Mouse (Mus musculus): Measurements from ENCODE around the gene Fam78b. TPM values are rescaled to one million over a fixed set of nuclear protein-coding genes. Genes with fewer than 3 reads are reported as not detected.

Gene Fam78b
- polyA plus RNA-seq, 1 experiment from 2014 or later, result 0.79 TPM

GRCm38 (mm10) chr1:167122436-167122835 lies 121.2 kb downstream of the Fam78b start:
- ATAC-seq (ENCODE audit: insufficient number of reproducible peaks, low FRiP score, low TSS enrichment, low read depth), result no peak
- H3K4me3 ChIP-seq (replicated peaks), result no peak overlapping the region
- 83% methylated on average over 2 of the region's 2 CpGs for WGBS
- no peak overlapping the region for H3K27ac ChIP-seq (replicated peaks)
- H3K4me2 ChIP-seq (replicated peaks), result no peak overlapping the region
- H3K9ac ChIP-seq, result no peak overlapping the region
- H3K27me3 ChIP-seq, result no peaks in the 10 kb centered on the region
- H3K4me1 ChIP-seq, result no peaks in the 10 kb centered on the region
- H3K9me3 ChIP-seq (replicated peaks), result no peaks in the 10 kb centered on the region
- H3K36me3 ChIP-seq, result no peaks in the 10 kb centered on the region

- H3K36me3 ChIP-seq, result no peaks in the 10 kb centered on the region
- H3K9ac ChIP-seq, result no peak overlapping the region
- H3K27me3 ChIP-seq, result no peaks in the 10 kb centered on the region
- no peak overlapping the region for H3K4me2 ChIP-seq (replicated peaks)
- H3K4me1 ChIP-seq, result no peaks in the 10 kb centered on the region
- no peak overlapping the region for H3K4me3 ChIP-seq (replicated peaks)
- no peaks in the 10 kb centered on the region for H3K9me3 ChIP-seq (replicated peaks)
- ATAC-seq (ENCODE audit: insufficient number of reproducible peaks, low FRiP score, low TSS enrichment, low read depth), result no peak
- no peak overlapping the region for H3K27ac ChIP-seq (replicated peaks)
Measured at GRCm38 (mm10) chr1:167123551-167123950, 122.3 kb downstream of the Fam78b start.

GRCm38 (mm10) chr1:167125870-167126269 lies 124.7 kb downstream of the Fam78b start:
- H3K4me2 ChIP-seq (replicated peaks), result no peak overlapping the region
- no peaks in the 10 kb centered on the region for H3K9me3 ChIP-seq (replicated peaks)
- ATAC-seq (ENCODE audit: insufficient number of reproducible peaks, low FRiP score, low TSS enrichment, low read depth), result no peak
- H3K4me1 ChIP-seq, result no peaks in the 10 kb centered on the region
- no peak overlapping the region for H3K9ac ChIP-seq
- WGBS, result 79% methylated on average over 3 of the region's 3 CpGs
- H3K4me3 ChIP-seq (replicated peaks), result no peak overlapping the region
- H3K36me3 ChIP-seq, result no peaks in the 10 kb centered on the region
- no peaks in the 10 kb centered on the region for H3K27me3 ChIP-seq
- H3K27ac ChIP-seq (replicated peaks), result no peak overlapping the region

- Histone ChIP-seq H3K4me2 (replicated peaks) (no peak overlapping the region), H3K27ac (replicated peaks) (no peak overlapping the region), H3K4me3 (replicated peaks) (no peak overlapping the region), H3K9me3 (replicated peaks) (no peaks in the 10 kb centered on the region), H3K27me3 (no peaks in the 10 kb centered on the region), H3K4me1 (no peaks in the 10 kb centered on the region), H3K9ac (no peak overlapping the region), H3K36me3 (no peaks in the 10 kb centered on the region)
- ATAC-seq (ENCODE audit: insufficient number of reproducible peaks, low FRiP score, low TSS enrichment, low read depth), result no peak
- WGBS, result 61% methylated on average over 4 of the region's 4 CpGs
Measured at GRCm38 (mm10) chr1:167126292-167126691, 125.1 kb downstream of the Fam78b start.

- Histone ChIP-seq H3K9me3 (replicated peaks) (no peaks in the 10 kb centered on the region), H3K36me3 (no peaks in the 10 kb centered on the region), H3K27ac (replicated peaks) (no peak overlapping the region), H3K4me1 (no peaks in the 10 kb centered on the region), H3K27me3 (no peaks in the 10 kb centered on the region), H3K9ac (no peak overlapping the region), H3K4me3 (replicated peaks) (no peak overlapping the region), H3K4me2 (replicated peaks) (no peak overlapping the region)
- 85% methylated on average over 5 of the region's 5 CpGs for WGBS
- no peak for ATAC-seq (ENCODE audit: insufficient number of reproducible peaks, low FRiP score, low TSS enrichment, low read depth)
Measured at GRCm38 (mm10) chr1:167135748-167136147, 134.5 kb downstream of the Fam78b start.

Data from embryonic facial prominence, embryonic 15.5 days (tissue).